Mouse (Mus musculus) liver (tissue): Measurements from ENCODE around the gene Ptpn13.

ENCODE experiments used
- DNase-seq: peaks from one replicate; pipeline ENCODE4 v3.0.0-alpha.2; 2020; ENCODE audit warnings: mixed read lengths

The Ptpn13 gene

GRCm38 (mm10) chr5:103598881-103599280 is 173.9 kb downstream of the Ptpn13 start:
- DNase-seq = no peak

GRCm38 (mm10) chr5:103603115-103603893 is 178.3 kb downstream of the Ptpn13 start:
- no peak for DNase-seq

- DNase-seq = no peak
Observed at GRCm38 (mm10) chr5:103605707-103606106, 180.7 kb downstream of the Ptpn13 start.

- no peak for DNase-seq
Observed at GRCm38 (mm10) chr5:103610148-103610547, 185.2 kb downstream of the Ptpn13 start.

GRCm38 (mm10) chr5:103610856-103611472 is 186.0 kb downstream of the Ptpn13 start:
- DNase-seq = no peak

GRCm38 (mm10) chr5:103612316-103612715 is 187.3 kb downstream of the Ptpn13 start:
- no peak for DNase-seq

- DNase-seq = no peak
Observed at GRCm38 (mm10) chr5:103614356-103614755, 189.4 kb downstream of the Ptpn13 start.

GRCm38 (mm10) chr5:103617191-103617590 is 192.2 kb downstream of the Ptpn13 start:
- DNase-seq = no peak

- no peak for DNase-seq
Observed at GRCm38 (mm10) chr5:103620301-103620973, 195.4 kb downstream of the Ptpn13 start.

- no peak for DNase-seq
Observed at GRCm38 (mm10) chr5:103622321-103622720, 197.3 kb downstream of the Ptpn13 start.

GRCm38 (mm10) chr5:103624831-103625230 is 199.8 kb downstream of the Ptpn13 start:
- no peak for DNase-seq

- DNase-seq = no peak
Observed at GRCm38 (mm10) chr5:103628499-103628898, 203.5 kb downstream of the Ptpn13 start.

GRCm38 (mm10) chr5:103629111-103629764 is 204.2 kb downstream of the Ptpn13 start, which contains the start of gene Slc10a6:
Slc10a6 (minus strand) TSS chr5:103629403.
- peak; percentile 14 for DNase-seq

- no peak for DNase-seq
Observed at GRCm38 (mm10) chr5:103629854-103630580, 205.0 kb downstream of the Ptpn13 start.

- no peak for DNase-seq
Observed at GRCm38 (mm10) chr5:103637162-103637561, 212.2 kb downstream of the Ptpn13 start.

- no peak for DNase-seq
Observed at GRCm38 (mm10) chr5:103644167-103644566, 219.2 kb downstream of the Ptpn13 start.

GRCm38 (mm10) chr5:103647320-103647719 is 222.3 kb downstream of the Ptpn13 start:
- no peak for DNase-seq
